Mouse (Mus musculus) hindbrain, postnatal 0 days (tissue): ENCODE results near the gene Zbtb20. TPM values are rescaled to one million over a fixed set of nuclear protein-coding genes. Genes with fewer than 3 reads are reported as not detected.
"Not testable (repeated sequence)": the region's sequence is repeated elsewhere in the genome, so short reads cannot be mapped to it uniquely, and the experiment has no call there.

Source experiments
- ATAC-seq: fragments of 200-750 bp; cut with Nextera tagmentation; 2 replicates; pipeline ENCODE4 v1.8.0; 2017; ENCODE audit warnings: mild to moderate bottlenecking, moderate TSS enrichment, moderate library complexity
- DNase-seq: peaks from one replicate; pipeline ENCODE4 v3.0.0-alpha.2; 2015; ENCODE audit warnings: low spot score
- H3K27ac ChIP-seq: fragments of 300-500 bp; sonication (generic); 2 replicates; pipeline ENCODE4 v1.5.1; 2014; ENCODE audit warnings: mild to moderate bottlenecking
- H3K27me3 ChIP-seq: fragments of 300-500 bp; sonication (generic); 2 replicates; pipeline ENCODE4 v1.6.1; 2014; ENCODE audit warnings: low read length, mixed read lengths; ENCODE audit not compliant: insufficient read depth
- H3K36me3 ChIP-seq: fragments of 300-500 bp; sonication (generic); 2 replicates; pipeline ENCODE4 v1.6.1; 2014; ENCODE audit warnings: low read length, mixed read lengths; ENCODE audit not compliant: insufficient read depth
- H3K4me1 ChIP-seq: fragments of 300-500 bp; sonication (generic); 2 replicates; pipeline ENCODE4 v1.6.1; 2014; ENCODE audit warnings: antibody characterized with exemption, low read length, mixed read lengths; ENCODE audit not compliant: insufficient read depth
- H3K4me2 ChIP-seq: fragments of 300-500 bp; sonication (generic); 2 replicates; pipeline ENCODE4 v1.6.1; 2014; ENCODE audit warnings: low read depth, mild to moderate bottlenecking, low read length, moderate library complexity, mixed read lengths
- H3K4me3 ChIP-seq: fragments of 300-500 bp; sonication (generic); 2 replicates; pipeline ENCODE4 v1.5.1; 2014; ENCODE audit warnings: low read length
- H3K9ac ChIP-seq: fragments of 300-500 bp; sonication (generic); replicated peaks from 2 replicates; pipeline ENCODE4 v1.6.1; 2014; ENCODE audit warnings: mild to moderate bottlenecking, low read length, moderate library complexity, mixed read lengths
- H3K9me3 ChIP-seq: fragments of 300-500 bp; sonication (generic); 2 replicates; pipeline ENCODE4 v1.6.1; 2016; ENCODE audit warnings: low read length, mixed read lengths
- CTCF ChIP-seq: IDR thresholded peaks from 2 replicates; pipeline ENCODE4 v1.5.1; 2016; ENCODE audit warnings: antibody characterized with exemption, control low read depth, low read depth
- WGBS: fragments of 180-500 bp; shearing (Covaris S2); extraction: QIAGEN DNeasy Blood & Tissue Kit; methylation state at CpG from one replicate; pipeline ENCODE4 v1.1.7; 2014; 5-methylcytosine and 5-hydroxymethylcytosine counted together
- polyA plus RNA-seq: library from polyadenylated mRNA; unstranded; fragments of >200 nt; fragmentation: Nextera tagmentation; extraction: Ambion mirVana; gene quantifications from 2 replicates; pipeline ENCODE4 v1.2.1, GENCODE M21; 2015
- total RNA-seq: library from RNA; depleted of rRNA; stranded (reverse); fragments of >200 nt; gene quantifications from 2 replicates; pipeline ENCODE4 v1.2.3, GENCODE M21; 2014

The Zbtb20 gene
- total and polyA plus RNA-seq, 2 experiments from 2014 or later, result 35.2 to 38.0 TPM

- Histone ChIP-seq H3K9me3 (no peaks in the 10 kb centered on the region), H3K9ac (no peak overlapping the region), H3K4me1 (no peaks in the 10 kb centered on the region), H3K27ac (no peak overlapping the region), H3K4me3 (no peak overlapping the region), H3K36me3 (no peaks in the 10 kb centered on the region), H3K27me3 (no peaks in the 10 kb centered on the region), H3K4me2 (no peak overlapping the region)
- ATAC-seq, result no peak
- no peak for DNase-seq
- no peak for TF ChIP-seq CTCF
- 89% methylated on average over 5 of the region's 5 CpGs for WGBS
These were observed 44.5 kb downstream of the Zbtb20 start for GRCm38 (mm10) chr16:42919992-42920760.

- Histone ChIP-seq H3K9me3 (no peaks in the 10 kb centered on the region), H3K4me1 (no peaks in the 10 kb centered on the region), H3K36me3 (no peaks in the 10 kb centered on the region), H3K9ac (no peak overlapping the region), H3K4me2 (no peak overlapping the region), H3K4me3 (no peak overlapping the region), H3K27me3 (no peaks in the 10 kb centered on the region), H3K27ac (no peak overlapping the region)
- ATAC-seq (no peak), DNase-seq (no peak)
- WGBS, result 51% methylated on average over 4 of the region's 4 CpGs
- no peak for TF ChIP-seq CTCF
These were observed 45.8 kb downstream of the Zbtb20 start for GRCm38 (mm10) chr16:42921436-42921835.

GRCm38 (mm10) chr16:42938211-42938610 lies 62.5 kb downstream of the Zbtb20 start:
- Histone ChIP-seq H3K9me3 (no peaks in the 10 kb centered on the region), H3K9ac (no peak overlapping the region), H3K4me1 (no peaks in the 10 kb centered on the region), H3K4me2 (no peak overlapping the region), H3K27ac (no peak overlapping the region), H3K4me3 (no peak overlapping the region), H3K36me3 (no peaks in the 10 kb centered on the region), H3K27me3 (no peaks in the 10 kb centered on the region)
- WGBS, result 64% methylated on average over 2 of the region's 2 CpGs
- no peak for TF ChIP-seq CTCF
- DNase-seq (no peak), ATAC-seq (no peak)

GRCm38 (mm10) chr16:42947016-42947415 lies 71.3 kb downstream of the Zbtb20 start:
- Histone ChIP-seq H3K9me3 (no peaks in the 10 kb centered on the region), H3K4me1 (no peaks in the 10 kb centered on the region), H3K36me3 (no peaks in the 10 kb centered on the region), H3K4me3 (no peak overlapping the region), H3K4me2 (peak overlapping the region; percentile 13; the same call in 1 of the 2 replicates), H3K9ac (no peak overlapping the region), H3K27me3 (no peaks in the 10 kb centered on the region), H3K27ac (no peak overlapping the region)
- ATAC-seq (no peak), DNase-seq (peak; percentile 23)
- 23% methylated on average over 4 of the region's 4 CpGs for WGBS
- no peak for TF ChIP-seq CTCF

- H3K4me3 ChIP-seq, DNase-seq, H3K36me3 ChIP-seq, H3K9ac ChIP-seq, H3K27ac ChIP-seq, H3K27me3 ChIP-seq, ATAC-seq, H3K4me2 ChIP-seq, H3K4me1 ChIP-seq, H3K9me3 ChIP-seq: not testable (repeated sequence)
- 96% methylated on average over 17 of the region's 17 CpGs for WGBS
These were observed 79.7 kb downstream of the Zbtb20 start for GRCm38 (mm10) chr16:42955401-42955800.

- Histone ChIP-seq H3K27ac (no peak overlapping the region), H3K9me3 (no peaks in the 10 kb centered on the region), H3K4me2 (no peak overlapping the region), H3K27me3 (no peaks in the 10 kb centered on the region), H3K36me3 (no peaks in the 10 kb centered on the region), H3K4me3 (no peak overlapping the region), H3K9ac (no peak overlapping the region), H3K4me1 (no peaks in the 10 kb centered on the region)
- ATAC-seq (no peak), DNase-seq (no peak)
- WGBS, result 90% methylated on average over 2 of the region's 2 CpGs
- TF ChIP-seq CTCF, result no peak
These were observed 97.2 kb downstream of the Zbtb20 start for GRCm38 (mm10) chr16:42972872-42973271.

GRCm38 (mm10) chr16:42998896-42999295 lies 123.2 kb downstream of the Zbtb20 start:
- no peaks in the 10 kb centered on the region for H3K36me3 ChIP-seq
- DNase-seq, result no peak
- WGBS, result 88% methylated on average over 1 of the region's 1 CpGs
- no peaks in the 10 kb centered on the region for H3K9me3 ChIP-seq
- H3K4me3 ChIP-seq, result no peak overlapping the region
- TF ChIP-seq CTCF, result no peak
- no peak overlapping the region for H3K9ac ChIP-seq
- H3K27ac ChIP-seq, result no peak overlapping the region
- no peaks in the 10 kb centered on the region for H3K27me3 ChIP-seq
- H3K4me1 ChIP-seq, result no peaks in the 10 kb centered on the region
- no peak for ATAC-seq
- no peak overlapping the region for H3K4me2 ChIP-seq
